Mouse (Mus musculus) erythroblast, adult 5-6 weeks (primary cell): ENCODE measurements around the gene Tvp23a. TPM values are rescaled to one million over a fixed set of nuclear protein-coding genes. Genes with fewer than 3 reads are reported as not detected.

ENCODE experiments used
- ATAC-seq: replicated peaks from 2 replicates; pipeline ENCODE4 v1.8.0; 2016; ENCODE audit warnings: moderate number of reproducible peaks, mild to moderate bottlenecking, moderate TSS enrichment, inconsistent platforms; ENCODE audit not compliant: poor library complexity, low FRiP score, severe bottlenecking
- total RNA-seq, 2 experiments: library from RNA; stranded (forward) in 1 of 2; stranded (reverse) in 1 of 2; fragments of 150-400 nt in 1 of 2; fragments of 200-764, 138-1000 nt in 1 of 2; gene quantifications; 2 replicates each; pipeline versions ENCODE4 v1.2.3 to v1.2.4; 2015 to 2017; ENCODE audit warnings: low replicate concordance in 2 of 2

Gene Tvp23a
- total RNA-seq, 2 experiments from 2014 or later, result not detected

DNA sequence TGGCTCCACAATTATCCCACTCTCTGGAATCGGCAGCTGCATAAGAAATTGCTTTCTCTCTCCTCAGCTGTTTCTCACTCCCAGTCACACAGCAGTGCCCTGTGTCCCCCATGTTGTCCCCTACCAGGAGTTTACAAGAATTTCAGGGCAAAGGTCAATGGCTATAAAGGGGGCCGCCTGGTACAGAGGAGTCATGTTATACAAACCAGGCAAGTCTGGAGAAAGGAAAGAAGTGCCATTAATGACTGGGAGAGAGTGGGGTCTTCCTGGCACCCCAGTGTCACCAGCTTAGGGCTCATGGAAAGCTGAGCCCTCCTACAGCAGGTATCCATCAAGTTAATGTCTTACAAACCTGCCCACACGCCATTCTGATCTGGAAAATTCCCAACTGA lies 7.4 kb upstream of the Tvp23a start:
- ATAC-seq, result no peak

DNA sequence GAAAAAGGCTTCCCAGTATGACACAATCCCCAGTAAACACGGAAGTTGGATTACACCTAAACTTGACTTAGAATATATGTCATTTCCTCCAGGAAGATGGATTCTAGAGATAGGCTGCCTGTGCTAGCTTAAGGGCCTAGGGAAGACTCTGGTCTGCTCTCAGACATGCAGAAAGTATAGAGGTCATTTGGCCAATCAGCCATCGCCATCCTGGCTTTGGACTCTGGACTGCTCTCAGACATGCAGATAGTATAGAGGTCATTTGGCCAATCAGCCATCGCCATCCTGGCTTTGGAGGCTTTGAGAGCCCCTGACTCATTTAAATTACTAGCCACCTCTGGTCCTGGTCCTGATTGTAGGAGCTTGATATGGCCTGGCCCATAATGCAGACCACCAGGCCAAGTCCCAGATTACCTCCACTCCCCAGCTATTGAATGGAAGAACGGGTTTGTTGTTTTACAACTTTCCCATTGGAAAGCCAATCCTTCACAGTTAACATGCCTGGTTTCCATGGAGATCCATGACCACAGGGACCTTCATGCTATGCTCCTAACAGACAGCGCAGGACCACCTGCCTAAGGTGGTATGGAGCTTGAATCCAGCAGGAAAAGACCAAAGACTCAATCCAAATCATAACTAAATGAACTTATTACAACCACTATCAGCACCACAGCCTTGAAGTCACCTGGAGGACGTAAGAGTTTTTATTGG lies 6.9 kb upstream of the Tvp23a start:
- no peak for ATAC-seq

DNA sequence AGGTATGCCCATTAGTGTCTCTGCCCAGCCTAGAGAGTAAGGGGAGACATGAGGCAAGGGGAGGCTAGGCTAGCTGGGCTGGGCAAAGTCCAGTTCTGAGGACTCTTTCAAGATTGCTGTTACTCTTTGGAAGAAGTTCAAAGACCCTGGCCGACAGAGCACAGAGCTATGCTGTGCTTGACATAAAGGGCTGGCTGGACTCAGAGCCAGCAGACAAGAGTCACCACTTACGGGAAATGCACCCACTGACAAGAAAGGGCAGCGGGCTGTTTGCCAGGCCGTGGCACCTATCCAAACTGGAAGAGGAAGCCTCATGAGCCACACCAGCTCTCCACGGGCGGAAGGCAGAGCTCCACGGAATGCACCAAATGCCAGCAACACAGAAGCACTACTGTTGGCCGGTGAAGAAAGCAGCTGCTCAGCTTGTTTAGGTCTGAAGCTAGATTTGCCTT lies 5.3 kb upstream of the Tvp23a start:
- no peak for ATAC-seq

DNA sequence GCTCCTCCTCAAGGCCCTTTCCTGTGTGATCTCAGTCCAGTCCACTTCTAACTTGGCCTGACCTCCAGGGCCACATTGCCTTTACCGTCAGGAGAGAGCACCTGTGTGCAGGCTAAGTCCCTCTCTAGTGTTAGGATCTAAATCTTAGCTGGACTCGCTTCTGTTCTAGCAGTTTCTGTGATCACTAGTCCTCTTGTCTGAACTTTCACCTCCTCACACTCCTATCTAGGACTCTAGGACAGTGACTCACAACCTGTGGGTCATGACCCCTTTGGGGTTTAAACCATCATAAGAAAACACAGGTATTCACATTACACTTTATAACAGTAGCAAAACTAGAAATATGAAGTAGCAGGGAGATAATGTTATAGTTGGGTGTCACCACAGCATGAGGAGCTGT lies 4.7 kb upstream of the Tvp23a start:
- no peak for ATAC-seq

DNA sequence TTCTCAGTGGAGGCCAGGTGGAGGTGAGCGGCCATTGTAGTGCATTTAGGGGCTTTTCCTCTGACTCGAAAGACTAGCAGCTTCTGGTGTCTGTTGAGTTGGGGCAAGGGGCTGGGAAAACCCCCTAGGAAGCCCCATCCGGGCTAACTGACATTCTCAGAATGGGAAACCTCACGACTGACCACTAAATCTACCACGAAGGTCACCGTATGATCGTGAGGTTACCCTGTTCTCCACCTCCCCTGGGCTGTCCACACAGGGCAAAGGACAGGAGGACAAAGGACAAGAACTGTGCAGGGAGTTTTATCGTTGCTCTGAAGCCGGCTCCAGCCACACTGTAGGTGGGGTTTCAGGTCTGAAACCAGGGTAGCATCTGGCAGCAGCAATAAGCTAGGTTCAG lies 1.8 kb upstream of the Tvp23a start:
- ATAC-seq, result no peak

DNA sequence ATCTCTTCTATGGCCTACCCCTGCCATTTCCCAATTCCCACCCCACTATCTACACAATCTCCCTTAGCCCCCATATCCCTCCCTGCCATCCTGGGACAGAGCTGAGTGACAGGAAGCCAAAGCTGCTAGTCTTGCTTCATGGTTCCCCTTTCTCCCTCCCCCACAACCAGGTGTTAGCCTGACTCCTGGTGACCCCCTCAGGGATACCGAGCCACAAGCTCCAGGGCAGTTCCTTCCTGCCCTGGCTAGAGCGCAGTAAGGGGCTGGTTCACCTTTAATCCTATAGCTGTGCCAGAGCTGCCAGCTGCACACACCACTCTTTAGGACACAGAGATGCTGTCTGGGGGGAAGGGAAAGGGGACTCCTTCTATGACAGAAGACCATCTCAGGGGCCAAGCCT lies 619 bp upstream of the Tvp23a start:
- no peak for ATAC-seq

DNA sequence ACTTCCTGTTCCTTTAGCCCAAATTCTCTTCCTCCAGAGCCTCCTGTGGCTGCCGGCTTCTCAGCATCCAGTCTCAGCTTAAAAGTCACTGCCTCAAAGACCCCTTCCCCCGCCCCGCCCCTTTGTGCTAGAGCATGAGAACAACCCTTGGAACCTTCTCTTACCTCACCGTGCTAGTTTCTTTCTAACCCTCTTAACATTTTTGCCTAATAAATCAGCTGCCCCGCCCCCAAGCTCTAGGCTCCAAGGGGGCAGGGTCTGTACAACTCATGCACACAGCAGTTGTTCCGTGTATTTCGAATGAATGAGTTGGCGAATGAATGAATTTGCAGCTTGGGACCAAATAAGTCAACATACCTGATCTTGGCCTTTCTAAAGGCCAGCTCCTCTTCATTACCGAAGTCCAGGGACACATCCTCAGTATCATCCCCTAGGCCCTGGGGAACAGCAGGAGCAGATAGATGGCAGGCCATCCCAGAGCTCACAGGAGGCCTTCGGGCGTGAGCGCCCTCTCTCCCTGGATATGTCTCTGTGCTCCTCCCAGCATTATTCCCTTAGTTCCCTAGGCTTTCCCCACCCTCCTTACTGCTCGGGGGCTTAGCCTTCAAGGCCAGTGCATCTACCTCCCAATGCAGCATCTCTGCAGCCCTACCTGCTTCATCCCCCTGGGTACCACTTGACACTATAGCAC lies 444 bp downstream of the Tvp23a start:
- no peak for ATAC-seq

DNA sequence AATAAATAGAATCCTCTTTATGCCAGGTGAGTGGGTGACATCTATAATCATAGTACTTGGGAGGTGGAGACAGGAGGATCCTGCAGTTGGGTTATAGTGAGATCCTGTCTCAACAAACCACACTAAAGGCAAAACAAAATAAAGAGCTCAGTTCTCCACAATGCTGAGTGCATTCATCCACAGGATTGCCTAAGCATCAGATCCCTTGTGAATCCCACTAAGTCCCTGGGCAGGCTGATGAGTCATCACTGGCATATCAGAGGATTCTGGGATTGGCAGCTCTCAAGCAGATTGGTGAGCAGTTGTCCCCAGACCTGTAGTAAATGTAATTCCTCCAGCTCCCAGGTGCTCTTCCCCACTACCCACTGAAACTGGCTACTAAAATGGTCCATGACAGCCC lies 3.4 kb downstream of the Tvp23a start:
- no peak for ATAC-seq

DNA sequence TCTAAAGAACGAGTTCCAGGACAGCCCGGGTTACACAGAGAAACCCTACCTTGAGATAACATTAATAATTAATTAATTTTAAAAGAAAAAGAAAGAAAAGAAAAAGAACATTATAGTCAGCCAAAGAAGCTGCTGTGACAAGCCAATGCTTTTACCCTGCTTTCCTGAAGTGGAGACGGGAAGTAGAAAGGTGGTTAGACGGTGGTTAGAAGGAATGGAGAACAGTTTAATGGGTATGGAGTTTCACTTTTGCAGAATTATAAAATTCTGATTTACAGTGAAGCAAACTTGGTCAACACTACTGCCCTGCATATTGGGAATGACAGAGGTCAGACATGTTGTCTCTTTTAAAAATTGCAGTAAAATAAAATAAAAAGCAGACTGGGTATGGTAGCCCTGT lies 5.4 kb downstream of the Tvp23a start:
- ATAC-seq, result no peak

DNA sequence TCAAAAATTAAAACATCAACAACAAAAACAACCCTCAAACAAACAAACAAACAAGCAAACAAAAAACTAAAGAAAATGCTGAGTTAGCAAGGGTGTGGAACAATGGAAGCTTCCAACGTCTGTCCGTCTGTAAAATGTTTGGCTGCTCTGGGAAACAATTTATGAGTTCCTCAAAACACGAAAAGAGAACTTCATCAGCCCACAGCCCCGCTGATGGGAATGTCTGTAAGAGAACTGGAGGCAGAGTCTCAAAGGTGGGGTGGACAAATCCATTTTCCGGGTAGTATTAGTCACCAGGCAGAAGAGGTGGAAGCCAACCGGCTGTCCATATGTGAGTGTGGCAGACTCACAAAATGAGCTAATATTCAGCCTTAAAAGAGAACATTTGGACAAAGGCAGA lies 5.8 kb downstream of the Tvp23a start:
- ATAC-seq, result no peak

DNA sequence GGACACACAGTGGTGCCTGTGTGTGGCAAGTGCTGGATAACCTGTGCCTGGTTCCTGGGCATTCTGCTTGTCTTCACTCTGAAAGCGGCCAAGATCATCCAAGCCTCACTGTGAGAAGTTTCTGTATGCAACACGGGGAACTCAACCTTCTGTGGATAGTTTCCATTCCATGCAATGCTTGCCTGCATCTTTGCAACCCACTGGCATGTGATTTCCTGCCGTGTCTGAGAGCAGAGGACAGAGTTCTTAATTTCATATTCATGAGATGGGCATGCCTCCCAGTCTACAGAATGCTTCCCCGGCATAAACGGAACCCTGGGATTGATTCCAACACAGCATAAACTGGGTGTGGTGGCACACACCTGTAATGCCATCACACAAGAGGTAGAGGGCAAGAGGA lies 9.1 kb downstream of the Tvp23a start:
- ATAC-seq, result no peak

DNA sequence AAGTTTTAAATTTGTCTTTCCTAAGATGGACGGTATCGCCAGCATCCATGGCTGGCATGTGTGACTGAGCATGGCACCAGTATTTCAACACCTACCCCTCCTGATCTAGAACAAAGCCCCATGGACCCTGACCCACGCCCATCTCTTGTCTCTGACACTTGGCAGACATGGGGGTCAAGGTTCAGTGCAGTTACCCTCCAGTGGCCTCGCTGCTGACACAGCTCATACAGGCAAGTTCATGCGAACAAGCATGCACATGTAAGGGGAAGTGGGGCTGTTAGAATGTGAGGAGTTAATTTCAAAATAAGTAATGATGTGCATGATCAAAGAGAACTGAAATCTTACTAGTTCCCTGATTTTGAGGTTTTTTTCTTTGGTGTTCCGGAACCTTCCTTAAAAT lies 11.0 kb downstream of the Tvp23a start:
- no peak for ATAC-seq

DNA sequence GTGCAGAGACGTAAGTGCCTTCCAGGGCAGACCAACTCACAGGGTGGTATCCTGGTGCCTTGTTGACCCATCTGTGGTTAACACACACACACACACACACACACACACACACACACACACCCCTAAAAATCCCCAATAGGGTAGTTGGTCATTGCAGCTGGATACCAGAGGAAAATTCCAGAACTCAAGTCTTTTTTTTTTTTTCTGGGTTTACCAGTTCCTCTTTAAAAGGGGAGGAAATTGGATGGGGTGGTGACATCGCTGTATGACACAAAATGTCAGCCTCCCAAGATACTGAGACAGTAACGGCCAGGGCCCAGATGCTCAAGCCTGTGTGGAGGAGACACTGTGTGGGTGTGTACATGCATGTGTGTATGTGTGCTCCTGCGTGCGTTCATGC lies 13.8 kb downstream of the Tvp23a start:
- ATAC-seq, result no peak

DNA sequence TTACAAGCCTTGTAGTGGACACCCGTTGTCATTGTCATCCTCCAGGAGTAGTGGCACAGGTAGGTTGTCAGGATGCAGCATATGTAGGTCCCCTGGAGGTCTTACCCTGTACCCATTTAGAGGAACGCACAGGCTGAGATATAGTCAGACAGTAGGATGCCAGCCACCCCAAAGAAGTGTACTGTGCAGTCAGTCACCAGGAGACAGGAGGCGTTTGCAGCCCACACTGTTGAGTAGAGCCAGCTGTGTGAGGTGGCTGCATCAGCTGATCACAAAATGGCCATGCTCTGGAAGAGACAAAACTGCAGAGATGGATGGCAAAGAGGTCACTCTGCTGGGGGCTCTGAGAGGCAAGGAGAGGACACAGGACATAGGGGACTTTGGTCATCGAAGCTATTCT lies 14.8 kb downstream of the Tvp23a start:
- ATAC-seq, result no peak

DNA sequence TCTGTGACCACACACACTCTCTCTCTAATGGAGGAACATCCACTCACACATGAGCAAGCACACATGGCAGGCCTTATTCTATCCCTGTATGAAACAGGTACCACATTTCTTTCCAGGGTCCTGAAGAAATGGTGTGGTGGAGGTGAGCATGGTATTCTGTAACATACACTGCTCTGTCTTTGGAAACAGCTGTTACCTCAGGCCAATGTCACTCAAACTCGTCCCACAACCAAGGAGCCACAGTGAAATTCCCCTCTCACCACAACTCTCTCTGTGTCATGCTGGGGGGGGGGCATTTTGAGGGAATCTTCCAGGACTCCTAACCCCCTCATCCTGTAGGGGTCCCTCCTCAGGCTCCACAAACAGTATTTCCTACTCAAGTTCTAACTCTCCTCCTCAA lies 15.3 kb downstream of the Tvp23a start:
- no peak for ATAC-seq

DNA sequence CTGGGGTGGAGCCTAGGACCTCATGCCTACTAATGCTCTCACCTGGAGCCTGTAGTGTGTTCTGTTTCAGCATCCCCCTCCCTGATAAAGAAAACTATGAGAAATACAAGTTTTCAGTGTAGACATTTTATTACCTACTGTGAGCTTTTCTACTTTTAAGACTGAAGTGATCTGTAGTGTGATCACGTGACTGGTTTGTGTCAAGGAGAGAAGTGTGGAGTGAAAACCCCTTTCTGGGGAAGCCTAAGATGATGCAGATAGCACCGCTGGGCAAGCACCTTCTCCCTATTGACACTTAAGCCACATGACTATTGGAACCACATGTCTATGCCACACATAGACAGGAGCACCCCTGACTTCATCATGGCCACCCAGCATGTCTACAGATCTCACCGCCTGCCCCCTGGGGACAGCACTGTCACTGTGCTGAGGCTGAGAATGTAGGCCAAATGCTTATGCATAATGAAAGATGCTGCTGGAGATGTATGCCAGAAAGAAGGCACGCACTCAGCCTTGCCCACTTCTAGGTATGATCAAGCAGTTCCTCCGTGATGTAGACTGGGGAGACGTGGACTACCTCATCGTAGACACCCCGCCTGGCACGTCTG lies 26.6 kb downstream of the Tvp23a start:
- ATAC-seq, result no peak

DNA sequence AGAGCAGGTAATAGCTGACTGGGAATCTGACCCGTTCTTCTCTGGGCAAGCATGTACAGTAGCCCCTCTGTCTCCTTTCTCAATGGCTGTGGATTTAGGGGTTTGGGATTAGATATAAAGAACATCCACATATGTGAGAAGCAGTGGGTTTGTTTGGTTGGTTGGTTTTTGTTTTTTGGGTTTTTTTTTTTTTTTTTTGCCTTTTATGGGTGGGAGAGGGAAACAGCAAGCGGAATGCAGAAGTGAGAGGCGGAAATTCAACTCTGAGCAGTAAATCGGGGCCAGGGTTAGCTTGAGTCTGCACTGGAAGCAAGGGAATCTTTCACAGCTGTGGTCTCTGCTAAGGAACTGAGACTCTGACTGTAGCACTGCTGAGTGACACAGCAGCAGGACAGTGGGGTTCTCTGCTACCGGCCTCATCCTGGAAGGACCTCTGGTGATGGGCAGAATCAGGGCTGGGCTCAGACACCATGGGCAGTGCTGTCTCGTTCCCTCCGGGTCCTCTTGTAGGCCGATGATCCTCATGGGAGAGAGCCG lies 29.4 kb downstream of the Tvp23a start:
- ATAC-seq, result no peak

DNA sequence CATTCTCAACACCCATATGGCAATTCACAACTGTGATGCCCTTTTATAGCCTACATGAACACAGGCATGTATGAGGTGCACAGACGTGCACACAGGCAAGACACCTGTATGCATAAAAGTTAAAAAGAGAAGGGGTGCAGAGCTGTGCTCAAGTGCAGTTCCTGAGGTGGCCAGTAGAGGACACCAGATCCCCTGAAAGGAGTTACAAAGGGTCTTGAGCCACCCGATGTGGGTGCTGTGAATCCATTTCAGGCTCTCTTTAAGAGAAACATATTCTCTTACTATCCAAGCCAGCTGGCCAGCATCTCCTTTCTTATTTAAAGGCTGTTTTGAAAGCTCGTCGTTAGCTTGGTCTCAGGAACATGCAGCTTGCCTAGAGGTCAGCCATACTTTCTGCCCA lies 30.3 kb downstream of the Tvp23a start:
- no peak for ATAC-seq

DNA sequence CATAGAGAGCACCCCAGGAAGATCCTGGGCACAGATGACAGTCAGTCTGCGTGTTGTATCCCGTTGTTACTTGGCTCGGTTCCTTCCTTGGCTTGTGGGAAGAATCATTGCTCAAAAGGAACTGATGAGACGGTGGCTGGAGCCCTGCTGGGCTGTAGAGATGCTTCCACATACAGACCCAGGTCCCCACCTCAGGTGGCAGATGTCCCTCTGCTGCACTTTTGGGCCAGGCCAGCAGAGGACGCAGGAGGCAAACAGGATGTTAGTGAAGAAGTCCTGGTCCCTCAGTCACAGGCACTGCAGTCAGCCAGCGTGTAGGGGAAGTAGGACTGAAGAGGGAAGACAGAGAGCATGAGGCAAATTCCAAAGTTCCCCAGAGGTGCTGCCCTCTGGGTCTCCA lies 31.2 kb downstream of the Tvp23a start:
- ATAC-seq, result no peak

DNA sequence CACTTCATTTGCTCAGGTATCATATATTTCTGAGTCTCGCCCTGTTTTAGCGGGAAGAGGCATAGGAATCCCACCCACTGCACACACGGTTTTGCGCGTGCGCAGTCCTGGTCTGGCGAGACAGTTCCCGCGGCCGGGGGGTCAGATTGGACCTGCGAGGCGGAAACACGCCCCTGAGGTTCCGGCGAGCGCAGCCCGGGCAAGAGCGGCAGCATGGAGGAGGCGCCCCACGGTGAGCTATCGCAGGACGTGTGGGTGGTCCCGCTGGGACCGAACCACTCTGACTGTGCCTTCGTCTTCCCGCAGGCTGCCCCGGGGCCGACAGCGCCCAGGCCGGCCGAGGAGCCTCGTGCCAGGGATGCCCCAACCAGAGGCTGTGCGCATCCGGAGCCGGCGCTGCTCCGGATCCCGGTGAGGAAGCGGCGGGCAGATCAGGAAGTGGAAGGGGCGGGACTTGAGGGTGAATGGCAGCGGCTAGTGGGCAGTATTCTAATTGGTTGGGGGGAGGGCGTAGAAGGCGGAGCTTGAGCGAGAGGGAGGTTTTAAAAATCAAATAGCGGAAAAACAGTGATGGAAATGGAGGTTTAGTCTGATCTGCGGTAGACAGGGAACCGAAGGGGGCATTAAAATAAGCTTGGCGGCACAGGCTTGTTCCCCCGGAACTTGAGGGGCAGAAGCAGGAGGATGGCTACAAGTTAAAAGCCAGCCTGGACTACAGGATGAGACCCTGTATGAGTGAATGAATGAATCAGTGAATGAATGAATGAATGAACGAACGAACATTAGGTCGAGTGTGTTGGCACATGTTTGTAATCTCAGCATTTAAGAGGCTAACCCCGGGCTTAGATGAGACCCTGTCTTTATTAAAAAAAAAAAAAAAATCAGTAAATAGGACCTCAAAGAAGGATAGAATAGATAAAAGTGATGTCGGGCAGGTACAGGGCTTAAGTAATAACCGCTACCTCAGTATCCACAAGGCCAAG lies 35.1 kb downstream of the Tvp23a start, which contains the start of gene Nubp1:
Nubp1 (plus strand) TSS at position 185 of the 983 bp plus-strand sequence.
- ATAC-seq, result peak; percentile 96
